Mouse (Mus musculus) retina, postnatal 7 days (tissue): ENCODE measurements at regions not wholly inside any gene's neighbourhood (a gene's known extent, or its start where the extent isn't known, plus 50 kb on each side); places are given as distances from the start of the nearest gene placed in this dataset.

Source experiments
- DNase-seq: peaks from one replicate; pipeline ENCODE4 v3.0.0-alpha.2; 2012; ENCODE audit warnings: low read depth, low spot score

GRCm38 (mm10) chrX:143996716-143997115 is 63.6 kb upstream of the Dcx start:
- DNase-seq: peak; percentile 9
